Mouse (Mus musculus): ENCODE measurements at regions not wholly inside any gene's neighbourhood (a gene's known extent, or its start where the extent isn't known, plus 50 kb on each side); places are given as distances from the start of the nearest gene placed in this dataset.

- TF ChIP-seq CTCF (IDR thresholded peaks at IDR 0.05), result no peak
- no peaks in the 10 kb centered on the region for H3K27me3 ChIP-seq
- CTCF ChIA-PET, result no interaction called here
- no peak for ATAC-seq
- POLR2A ChIA-PET, result no interaction called here
- DNase-seq (ENCODE audit: low read depth, low spot score), result no peak
- in situ Hi-C loops (cut with MboI; ENCODE audit: low pct_unique_long_range_greater_than_20kb), result no loop called here
Measured at GRCm38 (mm10) chr8:49998281-49999037, 1154.7 kb upstream of the Tenm3 start.
